Mouse (Mus musculus): ENCODE results near the gene Znrf1.
"Not testable (repeated sequence)": the region's sequence is repeated elsewhere in the genome, so short reads cannot be mapped to it uniquely, and the experiment has no call there.

Znrf1 gene

GRCm38 (mm10) chr8:111536031-111536977 is at the start of gene Znrf1:
TSS of gene Znrf1 (plus strand) at chr8:111536097.
- peak; percentile 85 for DNase-seq

- DNase-seq: no peak
Observed at GRCm38 (mm10) chr8:111490034-111490591, 45.8 kb upstream of the Znrf1 start.

GRCm38 (mm10) chr8:111491191-111491590 is 44.7 kb upstream of the Znrf1 start:
- no peak for DNase-seq

GRCm38 (mm10) chr8:111492508-111492907 is 43.4 kb upstream of the Znrf1 start:
- no peak for DNase-seq

- DNase-seq: no peak
Observed at GRCm38 (mm10) chr8:111493176-111493575, 42.7 kb upstream of the Znrf1 start.

GRCm38 (mm10) chr8:111496326-111496725 is 39.6 kb upstream of the Znrf1 start:
- no peak for DNase-seq

- not testable (repeated sequence) for DNase-seq
Observed at GRCm38 (mm10) chr8:111498249-111498648, 37.6 kb upstream of the Znrf1 start.

GRCm38 (mm10) chr8:111501724-111502464 is 34.0 kb upstream of the Znrf1 start:
- DNase-seq: no peak

- DNase-seq: no peak
Observed at GRCm38 (mm10) chr8:111508566-111508965, 27.3 kb upstream of the Znrf1 start.

GRCm38 (mm10) chr8:111509278-111509677 is 26.6 kb upstream of the Znrf1 start:
- DNase-seq: no peak

GRCm38 (mm10) chr8:111510401-111510800 is 25.5 kb upstream of the Znrf1 start:
- no peak for DNase-seq

GRCm38 (mm10) chr8:111512941-111513340 is 23.0 kb upstream of the Znrf1 start:
- DNase-seq: no peak

GRCm38 (mm10) chr8:111513446-111513845 is 22.5 kb upstream of the Znrf1 start:
- no peak for DNase-seq

GRCm38 (mm10) chr8:111516451-111517035 is 19.4 kb upstream of the Znrf1 start:
- no peak for DNase-seq

GRCm38 (mm10) chr8:111517466-111517865 is 18.4 kb upstream of the Znrf1 start:
- no peak for DNase-seq

GRCm38 (mm10) chr8:111521713-111522429 is 14.0 kb upstream of the Znrf1 start, which contains the start of gene Wdr59:
TSS of gene Wdr59 (minus strand) at chr8:111522092.
- DNase-seq: peak; percentile 99

GRCm38 (mm10) chr8:111526403-111527024 is 9.4 kb upstream of the Znrf1 start:
- DNase-seq: no peak

- peak; percentile 66 for DNase-seq
Observed at GRCm38 (mm10) chr8:111527149-111527548, 8.7 kb upstream of the Znrf1 start.

- peak; percentile 28 for DNase-seq
Observed at GRCm38 (mm10) chr8:111528071-111528470, 7.8 kb upstream of the Znrf1 start.

- DNase-seq: no peak
Observed at GRCm38 (mm10) chr8:111531191-111531590, 4.7 kb upstream of the Znrf1 start.

GRCm38 (mm10) chr8:111531621-111532020 is 4.3 kb upstream of the Znrf1 start:
- no peak for DNase-seq

GRCm38 (mm10) chr8:111533503-111533902 is 2.4 kb upstream of the Znrf1 start:
- no peak for DNase-seq

Data from thymus, postnatal 14 days (tissue).